Comparison of ENCODE assay signal across 8 mouse cellular contexts in genomic region chr7:48881486-48881885, GRCm38 (mm10). TPM values are rescaled to one million over a fixed set of nuclear protein-coding genes. Genes with fewer than 3 reads are reported as not detected.
DNase-seq lines count a peak whose midpoint lies in the region; ATAC-seq and TF ChIP-seq lines count a peak whose summit lies in the region.

Gene E2f8 (minus strand): TSS chr7:48881596.

- DNase-seq in layer of hippocampus, adult 2 months (ENCODE audit: low spot score in 2 of 2) = peak in 1 of 2 experiments; percentile 37
- DNase-seq in layer of hippocampus, adult 8-10 months (ENCODE audit: low spot score in 2 of 2) = no peak
- DNase-seq in cerebellum, postnatal 14 days = peak; percentile 55 to 64
- peak; percentile 84 for DNase-seq in gastrocnemius, postnatal 14 days
- DNase-seq in induced T-regulatory cell, adult 2 months (ENCODE audit: low read depth) = peak; percentile 84
- peak; percentile 70 to 73 (median 72) for DNase-seq in liver, embryonic 14.5 days (ENCODE audit: low read depth in 3 of 3, low spot score in 3 of 3)
- DNase-seq in thymus, postnatal 10 days (ENCODE audit: low spot score in 2 of 2) = peak; percentile 75 to 76

- under 1% methylated on average over 37 of the region's 41 CpGs for WGBS in liver, embryonic 14.5 days (ENCODE audit: insufficient replicate concordance)
- under 1% methylated on average over 34 of the region's 41 CpGs for WGBS in neural tube, embryonic 14.5 days

- no peak within 1 kb of the TSS for H3K27ac ChIP-seq in layer of hippocampus, adult 2 months
- peak within 1 kb of the TSS; percentile 70 for H3K27ac ChIP-seq in liver, embryonic 14.5 days
- H3K27ac ChIP-seq in neural tube, embryonic 14.5 days (ENCODE audit: low read depth, low read length) = no peak within 1 kb of the TSS

- intact Hi-C loops in gastrocnemius, postnatal 14 days (cut with DNase I; ENCODE audit: low total_unique reads) = no loop called here

- peak within 1 kb of the TSS; percentile 96 for H3K4me2 ChIP-seq in liver, embryonic 14.5 days (ENCODE audit: low read depth)
- peak within 1 kb of the TSS; percentile 100 for H3K4me2 ChIP-seq in neural tube, embryonic 14.5 days (ENCODE audit: low read depth, low read length)

- no peak for TF ChIP-seq CTCF in layer of hippocampus, adult 2 months (conservative IDR thresholded peaks at IDR 0.05)
- TF ChIP-seq CTCF in liver, embryonic 14.5 days (IDR thresholded peaks at IDR 0.05; ENCODE audit: low read depth) = no peak

- H3K4me3 ChIP-seq in layer of hippocampus, adult 2 months = peak within 1 kb of the TSS; percentile 73
- peak within 1 kb of the TSS; percentile 83 to 99 for H3K4me3 ChIP-seq in liver, embryonic 14.5 days (ENCODE audit: insufficient read depth in 1 of 2, low read depth in 2 of 2, low read length in 2 of 2)
- peak within 1 kb of the TSS; percentile 67 for H3K4me3 ChIP-seq in neural tube, embryonic 14.5 days (ENCODE audit: low read depth, low read length)

- H3K4me1 ChIP-seq in liver, embryonic 14.5 days (replicated peaks; ENCODE audit: control insufficient read depth in 2 of 2, insufficient read depth in 2 of 2, low read length in 1 of 2) = peaks cover 12 to 13% of the 10 kb centered on the region in 2 experiments
- peaks cover 2% of the 10 kb centered on the region; the same call in 1 of the 2 replicates for H3K4me1 ChIP-seq in neural tube, embryonic 14.5 days (ENCODE audit: control insufficient read depth, insufficient read depth, low read length)

- peak; percentile 77 for ATAC-seq in liver, embryonic 14.5 days (ENCODE audit: insufficient read depth)
- ATAC-seq in neural tube, embryonic 14.5 days (ENCODE audit: low read depth) = peak; percentile 80

- peak within 1 kb of the TSS; percentile 98 for H3K9ac ChIP-seq in liver, embryonic 14.5 days (replicated peaks)
- peak within 1 kb of the TSS; percentile 34; the same call in 1 of the 2 replicates for H3K9ac ChIP-seq in neural tube, embryonic 14.5 days (replicated peaks; ENCODE audit: low read depth, low read length)

- H3K9me3 ChIP-seq in liver, embryonic 14.5 days (ENCODE audit: control insufficient read depth, low read length) = no peaks in the 10 kb centered on the region
- no peaks in the 10 kb centered on the region for H3K9me3 ChIP-seq in neural tube, embryonic 14.5 days (ENCODE audit: control insufficient read depth, low read length)

- TF ChIP-seq EP300 in liver, embryonic 14.5 days (IDR thresholded peaks at IDR 0.05; ENCODE audit: low read depth) = no peak

- peaks cover 31% of the 10 kb centered on the region for H3K36me3 ChIP-seq in liver, embryonic 14.5 days (replicated peaks; ENCODE audit: control insufficient read depth, insufficient read depth, low read depth)
- no peaks in the 10 kb centered on the region for H3K36me3 ChIP-seq in neural tube, embryonic 14.5 days (ENCODE audit: control insufficient read depth, insufficient read depth, low read length)

- H3K27me3 ChIP-seq in liver, embryonic 14.5 days (ENCODE audit: control insufficient read depth, insufficient read depth, low read length) = peaks cover 10% of the 10 kb centered on the region
- peaks cover 9% of the 10 kb centered on the region for H3K27me3 ChIP-seq in neural tube, embryonic 14.5 days (ENCODE audit: control insufficient read depth, insufficient read depth, low read length)

RNA-seq across cellular contexts. Expression of gene E2f8, which starts in this region (rescaled TPM):
- total RNA-seq in layer of hippocampus, adult 2 months (2021) = under 1 TPM; 0.25 to 0.49 TPM
- under 1 TPM in 2 of 4 experiments, not detected in 2; 0.09 to 0.45 TPM for total RNA-seq in layer of hippocampus, adult 8-10 months (2022)
- total RNA-seq in gastrocnemius, postnatal 14 days (2021) = 1 to 10 TPM; 1.6 to 2.0 TPM
- 23.6 and 25.9 TPM in 2 replicates for polyA plus RNA-seq in liver, embryonic 14.5 days (2012; rRNA removed)
- polyA plus RNA-seq in liver, embryonic 14.5 days (2014; fragmentation: Nextera tagmentation; extraction: Ambion mirVana) = 28.2 and 32.0 TPM in 2 replicates
- polyA plus RNA-seq in neural tube, embryonic 14.5 days (2014; fragmentation: Nextera tagmentation; extraction: Ambion mirVana) = 1.6 and 2.1 TPM in 2 replicates

Comparison
In these comparisons a context has a peak if more than half of its experiments do, and no peak if none do; other contexts are left out.
1. DNase-seq: peak in cerebellum, postnatal 14 days (2 of 2), gastrocnemius, postnatal 14 days (single experiment), induced T-regulatory cell, adult 2 months (single experiment), liver, embryonic 14.5 days (3 of 3) and thymus, postnatal 10 days (2 of 2); none in layer of hippocampus, adult 8-10 months (0 of 2).
2. Peak in every context shown above with its lines, with median percentiles within 50 percentile points of each other: H3K4me3 ChIP-seq.